Mouse (Mus musculus) forebrain, postnatal 0 days (tissue): ENCODE results near the gene Lgr6. TPM values are rescaled to one million over a fixed set of nuclear protein-coding genes. Genes with fewer than 3 reads are reported as not detected.

Source experiments
- ATAC-seq: fragments of 200-750 bp; cut with Nextera tagmentation; 2 replicates; pipeline ENCODE4 v1.8.0; 2017; ENCODE audit warnings: mild to moderate bottlenecking, moderate library complexity
- DNase-seq: peaks from one replicate; pipeline ENCODE4 v3.0.0-alpha.2; 2015
- H3K27ac ChIP-seq: fragments of 300-500 bp; sonication (generic); 2 replicates; pipeline ENCODE4 v1.5.1; 2014; ENCODE audit warnings: low read depth, mild to moderate bottlenecking, antibody characterized with exemption, low read length, moderate library complexity, mixed read lengths
- H3K27me3 ChIP-seq: fragments of 300-500 bp; sonication (generic); 2 replicates; pipeline ENCODE4 v1.6.1; 2014; ENCODE audit warnings: mild to moderate bottlenecking, low read length, mixed read lengths; ENCODE audit not compliant: insufficient read depth
- H3K36me3 ChIP-seq: fragments of 300-500 bp; sonication (generic); 2 replicates; pipeline ENCODE4 v1.6.1; 2014; ENCODE audit warnings: mild to moderate bottlenecking, moderate library complexity; ENCODE audit not compliant: insufficient read depth
- H3K4me1 ChIP-seq: fragments of 300-500 bp; sonication (generic); 2 replicates; pipeline ENCODE4 v1.6.1; 2014; ENCODE audit warnings: antibody characterized with exemption; ENCODE audit not compliant: insufficient read depth
- H3K4me2 ChIP-seq: fragments of 300-500 bp; sonication (generic); 2 replicates; pipeline ENCODE4 v1.6.1; 2014; ENCODE audit warnings: low read depth, mild to moderate bottlenecking, moderate library complexity
- H3K4me3 ChIP-seq: fragments of 300-500 bp; sonication (generic); 2 replicates; pipeline ENCODE4 v1.5.1; 2014; ENCODE audit warnings: low read depth, low read length, mixed read lengths
- H3K9ac ChIP-seq: fragments of 300-500 bp; sonication (generic); 2 replicates; pipeline ENCODE4 v1.6.1; 2014; ENCODE audit warnings: mild to moderate bottlenecking
- H3K9me3 ChIP-seq: fragments of 300-500 bp; sonication (generic); 2 replicates; pipeline ENCODE4 v1.6.1; 2016; ENCODE audit warnings: low read length
- CTCF ChIP-seq: sonication (generic); IDR thresholded peaks from 2 replicates; pipeline ENCODE4 v1.5.1; 2016; ENCODE audit warnings: antibody characterized with exemption, control low read depth, low read depth
- WGBS: fragments of 180-500 bp; shearing (Covaris S2); extraction: QIAGEN DNeasy Blood & Tissue Kit; methylation state at CpG from one replicate; pipeline ENCODE4 v1.1.7; 2014; 5-methylcytosine and 5-hydroxymethylcytosine counted together
- polyA plus RNA-seq: library from polyadenylated mRNA; unstranded; fragments of >200 nt; fragmentation: Nextera tagmentation; extraction: Ambion mirVana; gene quantifications from 2 replicates; pipeline ENCODE4 v1.2.1, GENCODE M21; 2015
- total RNA-seq: library from RNA; depleted of rRNA; stranded (reverse); fragments of >200 nt; gene quantifications from 2 replicates; pipeline ENCODE4 v1.2.3, GENCODE M21; 2014

The Lgr6 gene
- total and polyA plus RNA-seq, 2 experiments from 2014 or later, result 1.6 to 2.8 TPM

GRCm38 (mm10) chr1:135110075-135110474, 5.0 kb upstream of the Lgr6 start:
- peak; percentile 92 for TF ChIP-seq CTCF
- 0 out of 2 replicates have a peak, but pooled peaks have one; percentile 14 for ATAC-seq

GRCm38 (mm10) chr1:135108611-135109010, 3.5 kb upstream of the Lgr6 start:
- no peaks in the 10 kb centered on the region for H3K4me1 ChIP-seq
- H3K9me3 ChIP-seq, result no peaks in the 10 kb centered on the region
- no peak for ATAC-seq
- 46% methylated on average over 6 of the region's 6 CpGs for WGBS
- no peak overlapping the region for H3K9ac ChIP-seq
- no peak for DNase-seq
- peaks cover 29% of the 10 kb centered on the region for H3K27me3 ChIP-seq
- TF ChIP-seq CTCF, result peak; percentile 61
- no peaks in the 10 kb centered on the region for H3K36me3 ChIP-seq
- no peak overlapping the region for H3K4me3 ChIP-seq
- no peak overlapping the region for H3K4me2 ChIP-seq
- no peak overlapping the region for H3K27ac ChIP-seq

More at GRCm38 (mm10) chr1:135110075-135110474, 5.0 kb upstream of the Lgr6 start:
- peak; percentile 81 for DNase-seq
- Histone ChIP-seq H3K27ac (no peak overlapping the region), H3K4me3 (no peak overlapping the region), H3K36me3 (no peaks in the 10 kb centered on the region), H3K4me1 (no peaks in the 10 kb centered on the region), H3K9ac (no peak overlapping the region), H3K27me3 (peaks cover 14% of the 10 kb centered on the region), H3K4me2 (no peak overlapping the region), H3K9me3 (no peaks in the 10 kb centered on the region)
- WGBS, result 16% methylated on average over 6 of the region's 6 CpGs

- Histone ChIP-seq H3K4me3 (no peak overlapping the region), H3K27ac (no peak overlapping the region), H3K9ac (no peak overlapping the region), H3K9me3 (no peaks in the 10 kb centered on the region), H3K27me3 (peaks cover 33% of the 10 kb centered on the region), H3K36me3 (no peaks in the 10 kb centered on the region), H3K4me2 (peak overlapping the region; percentile 63; the same call in 1 of the 2 replicates), H3K4me1 (no peaks in the 10 kb centered on the region)
- ATAC-seq, result no peak; the same call in 1 of the 2 replicates
- WGBS, result 2% methylated on average over 8 of the region's 8 CpGs
- TF ChIP-seq CTCF, result peak; percentile 84
- DNase-seq, result peak; percentile 69
Measured at GRCm38 (mm10) chr1:135105951-135106350, 875 bp upstream of the Lgr6 start.

DNA sequence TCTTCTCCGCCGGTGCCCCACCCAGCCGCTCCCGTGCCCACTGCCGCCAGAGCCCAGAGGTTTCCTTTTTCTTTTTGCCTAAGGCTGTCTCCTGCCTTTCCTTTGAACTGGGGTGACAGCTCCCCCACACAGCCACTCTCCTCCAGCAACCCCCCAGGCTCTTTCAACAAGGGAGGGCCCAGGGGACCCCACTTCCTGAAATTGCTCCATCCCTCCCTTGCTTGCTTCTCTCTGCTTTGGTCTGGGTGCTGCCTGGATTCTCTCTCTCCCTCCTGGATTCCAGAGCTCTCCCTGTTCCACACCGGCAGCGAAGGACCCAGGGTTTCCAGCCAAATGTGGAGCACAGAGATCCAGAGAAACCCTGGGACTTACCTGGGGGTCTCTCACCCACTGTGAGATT, 4.7 kb downstream of the Lgr6 start:
- WGBS, result 38% methylated on average over 7 of the region's 7 CpGs
- H3K9me3 ChIP-seq, result no peaks in the 10 kb centered on the region
- ATAC-seq (no peak), DNase-seq (no peak)
- H3K27ac ChIP-seq, result no peak overlapping the region
- no peak overlapping the region for H3K9ac ChIP-seq
- no peak overlapping the region for H3K4me2 ChIP-seq
- H3K4me3 ChIP-seq, result no peak overlapping the region
- no peaks in the 10 kb centered on the region for H3K4me1 ChIP-seq
- peaks cover 21% of the 10 kb centered on the region for H3K27me3 ChIP-seq
- TF ChIP-seq CTCF, result no peak
- H3K36me3 ChIP-seq, result no peaks in the 10 kb centered on the region

- Histone ChIP-seq H3K4me2 (no peak overlapping the region), H3K27ac (no peak overlapping the region), H3K9ac (no peak overlapping the region), H3K9me3 (no peaks in the 10 kb centered on the region), H3K36me3 (no peaks in the 10 kb centered on the region), H3K27me3 (peaks cover 2% of the 10 kb centered on the region), H3K4me3 (no peak overlapping the region), H3K4me1 (no peaks in the 10 kb centered on the region)
- 56% methylated on average over 7 of the region's 7 CpGs for WGBS
- ATAC-seq, result no peak
- no peak for TF ChIP-seq CTCF
- no peak for DNase-seq
Measured at GRCm38 (mm10) chr1:135098441-135098840, 6.6 kb downstream of the Lgr6 start.

GRCm38 (mm10) chr1:135097441-135097840, 7.6 kb downstream of the Lgr6 start:
- TF ChIP-seq CTCF, result no peak
- Histone ChIP-seq H3K9ac (no peak overlapping the region), H3K4me2 (no peak overlapping the region), H3K4me3 (no peak overlapping the region), H3K4me1 (no peaks in the 10 kb centered on the region), H3K27ac (no peak overlapping the region), H3K9me3 (no peaks in the 10 kb centered on the region), H3K27me3 (no peaks in the 10 kb centered on the region; the same call in none of the 2 replicates), H3K36me3 (no peaks in the 10 kb centered on the region)
- ATAC-seq (no peak), DNase-seq (no peak)
- WGBS, result 91% methylated on average over 6 of the region's 6 CpGs

DNA sequence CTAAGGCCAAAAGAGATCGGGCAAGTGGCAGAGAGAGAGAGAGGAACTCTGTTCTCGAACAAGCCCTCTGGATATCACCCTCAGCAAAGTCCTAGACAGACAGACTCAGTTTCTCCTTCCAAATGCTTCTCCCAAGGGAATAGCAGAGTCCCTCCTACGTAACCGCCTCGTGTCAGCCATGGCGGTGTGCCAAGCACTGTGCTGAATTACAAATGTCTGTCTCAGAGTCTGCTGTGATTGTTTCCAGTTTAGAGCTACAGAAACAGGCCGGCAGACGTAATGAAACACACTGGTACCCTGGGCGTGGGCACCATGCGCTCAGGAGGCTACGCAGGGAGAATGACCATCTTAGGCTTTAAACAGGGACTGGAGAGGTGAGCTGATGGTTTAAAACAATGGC, 8.8 kb downstream of the Lgr6 start:
- Histone ChIP-seq H3K27me3 (no peaks in the 10 kb centered on the region; the same call in 1 of the 2 replicates), H3K36me3 (no peaks in the 10 kb centered on the region), H3K4me2 (no peak overlapping the region), H3K4me1 (no peaks in the 10 kb centered on the region), H3K27ac (no peak overlapping the region), H3K9ac (no peak overlapping the region), H3K4me3 (no peak overlapping the region), H3K9me3 (no peaks in the 10 kb centered on the region)
- TF ChIP-seq CTCF, result no peak
- WGBS, result 61% methylated on average over 11 of the region's 11 CpGs
- ATAC-seq, result no peak
- peak; percentile 24 for DNase-seq

GRCm38 (mm10) chr1:135095189-135095588, 9.9 kb downstream of the Lgr6 start:
- no peaks in the 10 kb centered on the region for H3K27me3 ChIP-seq
- DNase-seq, result no peak
- no peak for ATAC-seq
- H3K4me2 ChIP-seq, result no peak overlapping the region
- H3K9ac ChIP-seq, result no peak overlapping the region
- no peaks in the 10 kb centered on the region for H3K9me3 ChIP-seq
- no peak overlapping the region for H3K27ac ChIP-seq
- TF ChIP-seq CTCF, result no peak
- H3K36me3 ChIP-seq, result no peaks in the 10 kb centered on the region
- 71% methylated on average over 7 of the region's 7 CpGs for WGBS
- H3K4me1 ChIP-seq, result no peaks in the 10 kb centered on the region
- H3K4me3 ChIP-seq, result no peak overlapping the region
